Mouse (Mus musculus) hindbrain, postnatal 0 days (tissue): Measurements from ENCODE around the gene Hemk1. TPM values are rescaled to one million over a fixed set of nuclear protein-coding genes. Genes with fewer than 3 reads are reported as not detected.

ENCODE experiments used
- ATAC-seq: fragments of 200-750 bp; cut with Nextera tagmentation; 2 replicates; pipeline ENCODE4 v1.8.0; 2017; ENCODE audit warnings: mild to moderate bottlenecking, moderate TSS enrichment, moderate library complexity
- DNase-seq: peaks from one replicate; pipeline ENCODE4 v3.0.0-alpha.2; 2015; ENCODE audit warnings: low spot score
- H3K27ac ChIP-seq: fragments of 300-500 bp; sonication (generic); 2 replicates; pipeline ENCODE4 v1.5.1; 2014; ENCODE audit warnings: mild to moderate bottlenecking
- H3K27me3 ChIP-seq: fragments of 300-500 bp; sonication (generic); 2 replicates; pipeline ENCODE4 v1.6.1; 2014; ENCODE audit warnings: low read length, mixed read lengths; ENCODE audit not compliant: insufficient read depth
- H3K36me3 ChIP-seq: fragments of 300-500 bp; sonication (generic); 2 replicates; pipeline ENCODE4 v1.6.1; 2014; ENCODE audit warnings: low read length, mixed read lengths; ENCODE audit not compliant: insufficient read depth
- H3K4me1 ChIP-seq: fragments of 300-500 bp; sonication (generic); 2 replicates; pipeline ENCODE4 v1.6.1; 2014; ENCODE audit warnings: antibody characterized with exemption, low read length, mixed read lengths; ENCODE audit not compliant: insufficient read depth
- H3K4me2 ChIP-seq: fragments of 300-500 bp; sonication (generic); 2 replicates; pipeline ENCODE4 v1.6.1; 2014; ENCODE audit warnings: low read depth, mild to moderate bottlenecking, low read length, moderate library complexity, mixed read lengths
- H3K4me3 ChIP-seq: fragments of 300-500 bp; sonication (generic); 2 replicates; pipeline ENCODE4 v1.5.1; 2014; ENCODE audit warnings: low read length
- H3K9ac ChIP-seq: fragments of 300-500 bp; sonication (generic); replicated peaks from 2 replicates; pipeline ENCODE4 v1.6.1; 2014; ENCODE audit warnings: mild to moderate bottlenecking, low read length, moderate library complexity, mixed read lengths
- H3K9me3 ChIP-seq: fragments of 300-500 bp; sonication (generic); 2 replicates; pipeline ENCODE4 v1.6.1; 2016; ENCODE audit warnings: low read length, mixed read lengths
- CTCF ChIP-seq: IDR thresholded peaks from 2 replicates; pipeline ENCODE4 v1.5.1; 2016; ENCODE audit warnings: antibody characterized with exemption, control low read depth, low read depth
- WGBS: fragments of 180-500 bp; shearing (Covaris S2); extraction: QIAGEN DNeasy Blood & Tissue Kit; methylation state at CpG from one replicate; pipeline ENCODE4 v1.1.7; 2014; 5-methylcytosine and 5-hydroxymethylcytosine counted together
- polyA plus RNA-seq: library from polyadenylated mRNA; unstranded; fragments of >200 nt; fragmentation: Nextera tagmentation; extraction: Ambion mirVana; gene quantifications from 2 replicates; pipeline ENCODE4 v1.2.1, GENCODE M21; 2015
- total RNA-seq: library from RNA; depleted of rRNA; stranded (reverse); fragments of >200 nt; gene quantifications from 2 replicates; pipeline ENCODE4 v1.2.3, GENCODE M21; 2014; rRNA removed

Hemk1 gene
- total and polyA plus RNA-seq, 2 experiments from 2014 or later = 13.6 to 18.1 TPM

DNA sequence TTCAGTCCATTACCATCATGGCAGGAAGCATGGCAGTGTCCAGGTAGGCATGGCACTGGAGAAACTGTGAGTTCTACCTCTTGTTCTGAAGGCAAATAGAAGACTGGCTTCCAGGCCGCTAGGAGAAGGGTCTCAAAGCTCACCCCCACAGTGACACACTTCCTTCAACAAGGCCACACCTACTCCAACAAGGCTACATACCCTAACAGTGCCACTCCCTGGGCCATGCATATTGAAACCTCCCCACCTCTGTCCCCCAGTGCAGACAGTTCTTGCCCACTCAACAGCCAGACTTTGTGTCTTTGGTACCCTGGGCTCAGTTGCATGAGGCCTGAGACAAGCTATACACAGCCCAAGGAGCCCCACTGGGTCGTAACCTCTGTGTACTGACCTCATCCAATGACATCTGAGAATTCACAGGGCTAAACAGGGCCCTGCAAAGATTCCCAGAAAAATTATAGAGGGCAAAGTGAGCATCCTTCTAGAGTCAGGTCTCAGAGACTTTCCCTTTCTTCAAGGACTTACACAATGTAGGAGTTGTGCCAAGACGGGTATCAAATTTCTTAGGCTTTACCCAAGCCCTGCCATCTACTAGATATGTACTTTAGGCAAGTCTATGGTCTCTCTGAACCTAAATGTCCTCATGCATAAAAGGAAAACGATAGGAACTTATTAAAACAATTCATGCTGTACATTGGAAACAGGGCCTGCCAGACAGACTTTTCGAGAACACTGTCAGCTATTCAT is 56.7 kb downstream of the Hemk1 start:
- Histone ChIP-seq H3K4me2 (no peak overlapping the region), H3K27me3 (no peaks in the 10 kb centered on the region)
- no peak for TF ChIP-seq CTCF

DNA sequence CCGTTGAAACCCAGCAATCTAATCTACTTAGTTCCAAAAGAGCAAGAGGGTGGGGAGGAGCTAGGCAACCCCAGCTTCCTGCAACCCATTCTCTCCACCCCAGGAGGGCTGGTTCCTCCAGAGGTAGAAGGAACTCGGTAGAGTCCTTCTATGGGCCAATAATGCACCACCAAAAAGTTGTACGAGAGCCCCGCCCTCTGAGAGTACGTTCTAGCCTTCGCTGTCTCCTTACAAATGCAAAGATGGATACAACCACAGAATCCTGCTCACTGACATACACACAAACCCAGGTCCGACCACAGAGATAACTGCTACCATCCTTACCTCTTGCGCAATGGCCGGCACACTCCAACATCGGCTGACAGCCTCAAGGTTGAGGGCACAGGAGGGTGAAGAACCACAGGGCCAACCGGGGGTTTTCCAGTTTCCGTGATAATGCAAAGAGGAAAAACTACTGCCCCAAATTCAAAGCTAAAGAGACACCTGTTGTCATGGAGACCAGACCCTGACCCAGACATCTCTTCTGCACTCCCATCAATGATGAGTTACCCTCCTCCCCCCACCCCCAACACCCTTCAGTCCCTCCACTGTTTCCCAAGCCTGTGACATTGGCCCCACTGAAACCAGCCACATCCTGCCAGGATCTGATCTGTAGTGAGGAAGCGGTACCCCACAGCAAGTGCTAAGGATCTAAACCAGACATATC is 57.7 kb downstream of the Hemk1 start:
- Histone ChIP-seq H3K9ac (no peak overlapping the region), H3K9me3 (no peaks in the 10 kb centered on the region), H3K4me3 (no peak overlapping the region), H3K27ac (no peak overlapping the region), H3K4me1 (peaks cover 12% of the 10 kb centered on the region; the same call in 1 of the 2 replicates), H3K27me3 (no peaks in the 10 kb centered on the region), H3K36me3 (no peaks in the 10 kb centered on the region), H3K4me2 (0 out of 2 replicates have a peak overlapping the region, but pooled peaks have one; percentile 21)
- 47% methylated on average over 13 of the region's 13 CpGs for WGBS
- TF ChIP-seq CTCF = no peak
- DNase-seq (no peak), ATAC-seq (no peak)

More for the DNA sequence above, 56.7 kb downstream of the Hemk1 start:
- Histone ChIP-seq H3K36me3 (no peaks in the 10 kb centered on the region), H3K4me1 (peaks cover 12% of the 10 kb centered on the region; the same call in 1 of the 2 replicates), H3K4me3 (no peak overlapping the region), H3K9ac (no peak overlapping the region), H3K27ac (no peak overlapping the region), H3K9me3 (no peaks in the 10 kb centered on the region)
- 90% methylated on average over 5 of the region's 5 CpGs for WGBS
- DNase-seq (no peak), ATAC-seq (no peak)

DNA sequence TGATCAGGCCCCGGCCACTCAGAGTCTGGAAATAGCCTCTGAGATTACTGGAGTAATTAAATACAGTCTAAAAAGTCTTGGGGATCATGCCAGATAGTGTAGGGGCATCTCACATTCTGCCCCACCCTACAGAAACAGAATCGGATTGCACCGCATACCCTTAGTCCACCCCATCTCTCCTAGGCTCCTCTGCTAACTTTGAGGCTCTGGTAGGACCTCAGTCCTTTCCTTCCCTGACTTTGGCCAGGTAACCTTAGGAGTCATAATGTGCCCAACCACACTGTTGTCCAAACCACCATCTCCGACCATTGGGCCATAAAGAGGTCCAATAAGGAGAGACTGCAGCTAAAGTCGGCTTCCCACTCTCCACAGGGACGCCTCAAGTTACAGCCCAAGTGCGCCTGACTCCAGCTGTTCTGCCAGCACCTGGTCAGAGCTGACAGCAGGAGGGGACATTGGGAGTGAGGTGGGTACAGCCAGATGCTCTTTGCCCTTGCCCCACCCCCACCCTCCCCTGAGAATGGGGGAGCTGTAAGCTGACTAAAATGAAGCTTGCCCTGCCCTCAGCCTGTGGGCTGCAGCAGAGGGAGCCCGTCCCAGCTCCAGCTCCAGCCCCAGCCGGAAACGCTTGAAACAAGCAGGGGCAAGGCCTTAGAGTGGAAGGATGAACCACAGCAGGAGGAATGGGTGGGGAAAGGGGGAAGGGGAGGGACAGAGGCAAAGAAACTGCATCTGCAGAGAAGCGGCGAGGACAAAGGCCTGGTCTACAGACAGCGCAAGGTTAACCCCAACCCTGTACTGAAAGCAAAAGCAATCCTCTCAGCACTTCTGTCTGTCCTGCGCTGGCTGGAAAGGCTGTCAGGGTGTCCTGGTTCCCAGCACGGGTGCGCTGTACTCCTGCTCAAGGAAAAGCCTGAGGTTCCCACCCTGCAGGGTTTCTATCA is 58.5 kb downstream of the Hemk1 start:
- Histone ChIP-seq H3K27me3 (no peaks in the 10 kb centered on the region), H3K9me3 (no peaks in the 10 kb centered on the region), H3K4me2 (0 out of 2 replicates have a peak overlapping the region, but pooled peaks have one; percentile 21), H3K27ac (no peak overlapping the region), H3K4me3 (no peak overlapping the region), H3K4me1 (peaks cover 12% of the 10 kb centered on the region; the same call in 1 of the 2 replicates), H3K36me3 (no peaks in the 10 kb centered on the region), H3K9ac (0 out of 2 replicates have a peak overlapping the region, but pooled peaks have one; percentile 5)
- TF ChIP-seq CTCF = no peak
- ATAC-seq (no peak), DNase-seq (no peak)
- WGBS = 36% methylated on average over 16 of the region's 16 CpGs

DNA sequence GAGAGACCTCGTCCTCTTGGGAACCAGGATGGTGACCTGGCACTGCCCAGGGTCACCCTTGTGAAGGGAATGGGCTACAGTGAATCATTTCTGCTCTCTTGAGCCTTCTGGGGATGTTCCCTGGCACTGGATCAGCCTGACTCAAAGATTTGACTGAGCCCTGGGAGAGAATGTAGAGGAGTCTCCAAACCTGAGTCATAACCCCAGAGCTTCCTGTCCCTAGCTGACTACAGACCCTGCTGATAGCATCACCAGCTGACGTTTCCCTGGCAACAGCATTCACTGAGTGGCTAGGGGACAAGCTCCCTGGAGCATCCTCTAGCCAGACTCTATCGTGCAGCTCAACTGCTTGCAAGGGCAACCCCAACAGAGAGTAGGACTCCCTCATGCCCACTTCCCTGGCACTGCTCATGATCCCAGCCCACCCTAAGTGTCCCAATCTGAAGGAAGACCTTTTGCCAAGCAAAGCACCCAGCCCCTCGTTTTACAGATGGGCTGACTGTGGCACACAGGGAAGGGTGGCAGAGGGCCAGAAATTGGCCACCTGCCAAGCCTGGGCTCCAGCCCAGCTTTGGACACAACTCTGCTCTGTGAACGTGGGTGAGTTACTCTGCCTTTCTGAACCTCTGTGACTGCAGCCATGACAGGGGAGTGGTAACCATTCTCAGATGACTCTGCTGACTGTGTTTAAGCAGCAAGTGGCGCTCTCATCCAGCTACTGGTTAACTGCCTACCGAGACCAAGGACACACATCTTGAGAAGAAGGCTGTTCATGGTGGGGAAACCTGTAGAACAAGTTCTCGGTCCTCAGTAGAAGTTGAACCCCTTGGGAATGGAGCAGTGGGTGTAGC is 59.4 kb downstream of the Hemk1 start:
- 35% methylated on average over 8 of the region's 8 CpGs for WGBS
- Histone ChIP-seq H3K9me3 (no peaks in the 10 kb centered on the region), H3K4me2 (no peak overlapping the region), H3K27ac (no peak overlapping the region), H3K36me3 (no peaks in the 10 kb centered on the region), H3K9ac (0 out of 2 replicates have a peak overlapping the region, but pooled peaks have one; percentile 5), H3K4me1 (peaks cover 12% of the 10 kb centered on the region; the same call in 1 of the 2 replicates), H3K27me3 (no peaks in the 10 kb centered on the region), H3K4me3 (no peak overlapping the region)
- DNase-seq (peak; percentile 69), ATAC-seq (peak; percentile 79)
- TF ChIP-seq CTCF = no peak

DNA sequence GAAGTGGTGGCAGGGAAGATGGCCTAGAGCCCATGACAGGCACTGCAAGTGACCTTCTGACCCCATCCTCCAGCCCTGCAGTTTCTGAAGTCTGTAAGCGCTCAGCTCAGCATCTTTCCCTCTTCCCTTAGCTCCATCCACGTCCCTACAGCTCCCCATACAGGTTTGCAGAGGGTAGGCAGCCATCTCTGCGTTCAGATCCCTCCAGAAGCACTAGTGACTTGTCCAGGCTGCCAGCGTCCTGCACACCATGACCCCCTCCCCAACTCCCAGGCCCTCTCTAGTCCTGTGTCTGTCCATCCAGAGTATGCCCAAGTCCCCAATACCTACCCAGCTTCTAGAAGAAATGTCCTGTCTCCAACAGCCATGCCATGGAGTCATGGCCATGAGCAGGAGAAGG is 60.0 kb downstream of the Hemk1 start:
- ATAC-seq (peak; percentile 63), DNase-seq (peak; percentile 69)
- peaks cover 12% of the 10 kb centered on the region; the same call in 1 of the 2 replicates for H3K4me1 ChIP-seq
- H3K27ac ChIP-seq = no peak overlapping the region
- 49% methylated on average over 4 of the region's 4 CpGs for WGBS
- H3K36me3 ChIP-seq = no peaks in the 10 kb centered on the region
- peak; percentile 76 for TF ChIP-seq CTCF
- H3K27me3 ChIP-seq = no peaks in the 10 kb centered on the region
- no peak overlapping the region for H3K9ac ChIP-seq
- H3K4me2 ChIP-seq = no peak overlapping the region
- H3K4me3 ChIP-seq = no peak overlapping the region
- H3K9me3 ChIP-seq = no peaks in the 10 kb centered on the region

DNA sequence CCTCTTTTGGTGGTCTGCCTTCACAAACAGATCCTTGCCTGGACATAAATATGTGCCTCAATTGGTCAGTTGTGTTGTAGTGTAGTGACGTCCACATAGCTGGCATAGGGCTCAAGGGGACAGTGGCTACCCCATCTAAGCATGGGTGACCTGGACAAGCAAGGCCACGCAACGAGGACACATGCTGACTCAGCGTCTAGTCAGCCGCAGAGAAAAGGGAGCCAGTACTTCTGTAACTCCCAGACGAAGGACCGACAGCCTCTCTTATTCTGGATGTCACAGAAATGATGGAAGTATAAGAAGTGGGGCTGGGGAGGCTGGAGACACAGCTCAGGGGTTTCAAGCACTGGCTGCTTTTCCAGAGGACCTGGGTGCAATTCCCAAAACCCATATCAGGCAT is 60.5 kb downstream of the Hemk1 start:
- no peaks in the 10 kb centered on the region for H3K27me3 ChIP-seq
- H3K9ac ChIP-seq = no peak overlapping the region
- H3K4me3 ChIP-seq = no peak overlapping the region
- WGBS = 74% methylated on average over 7 of the region's 7 CpGs
- H3K4me2 ChIP-seq = no peak overlapping the region
- ATAC-seq (no peak), DNase-seq (no peak)
- H3K4me1 ChIP-seq = peaks cover 12% of the 10 kb centered on the region; the same call in 1 of the 2 replicates
- H3K9me3 ChIP-seq = no peaks in the 10 kb centered on the region
- no peak overlapping the region for H3K27ac ChIP-seq
- no peaks in the 10 kb centered on the region for H3K36me3 ChIP-seq
- TF ChIP-seq CTCF = no peak

Other genes starting within 250 kb of the Hemk1 start
- 43.4 and 52.4 TPM in 2 replicates for gene Dock3, start 106.4 kb downstream of the Hemk1 start, total RNA-seq
- gene Dock3, start 106.4 kb downstream of the Hemk1 start, polyA plus RNA-seq = 21.6 and 23.9 TPM in 2 replicates
- gene Mapkapk3, start 48.5 kb downstream of the Hemk1 start, total RNA-seq = 3.5 and 3.8 TPM in 2 replicates
- 2.6 and 3.0 TPM in 2 replicates for gene Mapkapk3, start 48.5 kb downstream of the Hemk1 start, polyA plus RNA-seq
- gene Cish, start 42.3 kb downstream of the Hemk1 start, total RNA-seq = 2.8 and 5.3 TPM in 2 replicates
- 8.6 and 8.8 TPM in 2 replicates for gene Cish, start 42.3 kb downstream of the Hemk1 start, polyA plus RNA-seq
- 12.5 and 27.7 TPM in 2 replicates for gene 6430571L13Rik, start 2.3 kb upstream of the Hemk1 start, total RNA-seq
- gene 6430571L13Rik, start 2.3 kb upstream of the Hemk1 start, polyA plus RNA-seq = 10.9 and 11.2 TPM in 2 replicates
- gene Cacna2d2, start 61.3 kb upstream of the Hemk1 start, total RNA-seq = 108 and 134 TPM in 2 replicates
- gene Cacna2d2, start 61.3 kb upstream of the Hemk1 start, polyA plus RNA-seq = 7.1 and 7.6 TPM in 2 replicates
- 72.6 and 78.4 TPM in 2 replicates for gene Tmem115, start 195.6 kb upstream of the Hemk1 start, total RNA-seq
- 51.6 and 52.3 TPM in 2 replicates for gene Tmem115, start 195.6 kb upstream of the Hemk1 start, polyA plus RNA-seq
- 56.5 and 69.3 TPM in 2 replicates for gene Cyb561d2, start 203.8 kb upstream of the Hemk1 start, total RNA-seq
- gene Cyb561d2, start 203.8 kb upstream of the Hemk1 start, polyA plus RNA-seq = 52.9 and 53.5 TPM in 2 replicates
- 58.6 and 70.5 TPM in 2 replicates for gene Nprl2, start 203.9 kb upstream of the Hemk1 start, total RNA-seq
- gene Nprl2, start 203.9 kb upstream of the Hemk1 start, polyA plus RNA-seq = 53.0 and 54.6 TPM in 2 replicates
- gene Zmynd10, start 208.9 kb upstream of the Hemk1 start, total RNA-seq = 1.8 and 10.9 TPM in 2 replicates
- gene Zmynd10, start 208.9 kb upstream of the Hemk1 start, polyA plus RNA-seq = 3.5 and 3.7 TPM in 2 replicates
- gene Rassf1, start 213.2 kb upstream of the Hemk1 start, total RNA-seq = 17.6 and 20.2 TPM in 2 replicates
- gene Rassf1, start 213.2 kb upstream of the Hemk1 start, polyA plus RNA-seq = 30.3 and 31.0 TPM in 2 replicates
- gene Tusc2, start 224.9 kb upstream of the Hemk1 start, total RNA-seq = 128 and 142 TPM in 2 replicates
- gene Tusc2, start 224.9 kb upstream of the Hemk1 start, polyA plus RNA-seq = 115 and 119 TPM in 2 replicates
- 59.8 and 75.3 TPM in 2 replicates for gene Hyal2, start 229.6 kb upstream of the Hemk1 start, total RNA-seq
- 39.8 and 40.6 TPM in 2 replicates for gene Hyal2, start 229.6 kb upstream of the Hemk1 start, polyA plus RNA-seq
- 3.4 and 7.7 TPM in 2 replicates for gene Hyal1, start 238.6 kb upstream of the Hemk1 start, total RNA-seq
- 3.3 and 4.9 TPM in 2 replicates for gene Hyal1, start 238.6 kb upstream of the Hemk1 start, polyA plus RNA-seq
- 29.9 and 32.8 TPM in 2 replicates for gene Naa80, start 240.5 kb upstream of the Hemk1 start, total RNA-seq
- 17.8 and 19.4 TPM in 2 replicates for gene Naa80, start 240.5 kb upstream of the Hemk1 start, polyA plus RNA-seq
- gene Hyal3, start 242.5 kb upstream of the Hemk1 start, total RNA-seq = 3.3 and 4.9 TPM in 2 replicates
- gene Hyal3, start 242.5 kb upstream of the Hemk1 start, polyA plus RNA-seq = 1.7 and 1.9 TPM in 2 replicates
- gene Ifrd2, start 249.3 kb upstream of the Hemk1 start, total RNA-seq = 7.6 and 10.9 TPM in 2 replicates
- gene Ifrd2, start 249.3 kb upstream of the Hemk1 start, polyA plus RNA-seq = 9.0 and 9.3 TPM in 2 replicates